Mouse (Mus musculus): ENCODE results near the gene Olfr389.

The Olfr389 gene

DNA sequence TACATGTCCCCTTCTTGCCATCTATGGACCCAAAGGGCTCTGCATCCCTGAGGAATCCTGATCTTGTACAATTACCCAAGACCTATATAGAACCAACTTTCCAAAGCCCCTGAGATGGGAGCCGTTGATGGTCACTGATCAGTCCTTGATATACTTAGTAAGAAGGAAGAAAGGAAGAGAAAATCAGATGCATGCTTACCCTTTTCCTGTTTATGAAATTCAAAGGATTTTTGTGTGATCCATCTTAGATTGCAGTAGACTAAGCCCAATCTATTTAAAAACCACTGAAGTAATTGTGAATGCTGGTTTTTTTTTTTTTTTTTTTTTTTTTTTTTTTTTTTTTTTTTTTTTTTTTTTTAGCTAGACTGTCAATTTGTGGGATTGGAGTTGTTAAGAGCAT, at the start of gene Olfr389:
TSS of gene Olfr389 (minus strand) at position 101 of the 400 bp plus-strand sequence.
- no peak for DNase-seq (ENCODE audit: low spot score)

DNA sequence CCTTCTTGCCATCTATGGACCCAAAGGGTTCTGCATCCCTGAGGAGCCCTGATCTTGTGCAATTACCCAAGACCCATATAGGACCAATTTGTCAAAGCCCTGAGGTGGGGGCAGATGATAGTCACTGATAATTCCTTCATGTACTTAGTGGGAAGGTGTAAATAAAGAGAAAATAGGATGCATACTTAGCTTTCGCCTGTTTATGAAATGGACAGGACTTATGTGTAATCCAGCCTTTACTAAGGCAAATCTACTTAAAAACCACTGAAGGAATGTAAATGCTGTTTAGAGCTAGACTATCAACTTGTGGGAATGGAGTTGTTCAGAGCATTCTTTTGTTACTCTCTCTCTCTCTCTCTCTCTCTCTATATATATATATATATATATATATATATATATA, 36.4 kb upstream of the Olfr389 start, which contains the start of gene Olfr392:
TSS of gene Olfr392 (minus strand) at position 101 of the 400 bp plus-strand sequence.
- DNase-seq (ENCODE audit: low spot score), result no peak

DNA sequence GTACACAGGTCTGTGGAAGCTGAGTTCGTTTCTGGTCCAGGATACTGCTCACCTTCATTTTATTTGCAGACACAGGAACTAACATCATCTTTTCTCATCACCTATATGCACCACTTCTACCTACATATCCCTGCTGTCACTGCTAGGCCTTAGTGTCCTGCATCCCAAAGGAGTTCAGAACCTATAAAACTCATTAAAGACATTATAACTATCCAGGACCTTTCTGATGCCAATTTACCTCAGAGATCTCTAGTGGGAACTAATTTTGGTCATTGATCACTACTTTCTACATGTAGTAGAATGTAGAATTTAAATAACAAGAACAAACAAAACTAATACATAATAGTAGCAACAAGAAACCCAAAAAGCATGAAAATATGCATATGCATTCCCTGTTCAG, 22.4 kb upstream of the Olfr389 start, which contains the start of gene Olfr391-ps:
TSS of gene Olfr391-ps (minus strand) at position 101 of the 400 bp plus-strand sequence.
- no peak for DNase-seq (ENCODE audit: low spot score)

DNA sequence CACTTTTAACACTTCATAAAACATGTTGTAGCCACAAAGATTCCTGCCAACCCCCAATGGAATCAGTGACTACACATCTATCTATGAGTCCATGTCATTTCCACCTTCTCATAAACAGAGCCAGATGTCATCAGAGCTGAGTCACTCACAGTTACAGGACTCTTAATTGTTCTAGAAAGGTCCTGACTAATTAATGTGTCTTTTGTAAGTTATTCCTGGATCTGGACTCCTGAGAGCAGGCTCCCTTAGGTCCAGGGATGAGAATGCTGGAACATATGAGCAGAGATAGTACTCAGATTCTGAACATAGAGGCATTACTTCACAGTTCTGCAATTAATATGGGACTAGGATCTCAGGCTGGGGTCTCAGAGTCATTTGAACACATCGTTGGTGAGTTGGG, 2.2 kb upstream of the Olfr389 start, which contains the start of gene Olfr390:
TSS of gene Olfr390 (plus strand) at position 301 of the 400 bp plus-strand sequence.
- DNase-seq (ENCODE audit: low spot score), result no peak

DNA sequence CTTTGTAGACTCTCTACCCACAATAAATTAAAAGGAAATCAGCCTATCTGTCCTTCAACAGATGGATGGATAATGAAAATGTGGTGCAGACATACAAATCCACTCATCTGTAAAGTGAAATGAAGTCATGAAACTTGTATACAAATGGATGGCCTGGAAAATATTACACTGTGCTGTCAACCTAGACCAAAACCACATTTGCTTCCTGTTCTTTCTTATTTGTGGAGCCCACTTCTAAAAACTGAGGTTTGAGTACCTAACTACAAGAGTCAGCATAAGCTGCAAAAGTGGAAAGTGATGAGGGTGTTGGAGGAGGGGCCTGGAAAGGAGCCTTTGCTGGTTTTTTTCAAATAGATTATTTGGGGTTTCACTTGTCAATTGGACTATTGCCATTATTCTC, 21.4 kb downstream of the Olfr389 start:
- no peak for DNase-seq (ENCODE audit: low spot score)

Data from c-Kit-positive CD71-positive TER-119-positive erythroid progenitor cells, embryonic 14.5 days (primary cell).